Comparison of ENCODE assay signal across 14 mouse cellular contexts in genomic region chr5:121925751-121926542, GRCm38 (mm10).
DNase-seq lines count a peak whose midpoint lies in the region; ATAC-seq lines count a peak whose summit lies in the region.
"Had no signal": no experiment of that assay in that cellular context is flagged by ENCODE, and none has a peak within 500 bp of the region (broad histone marks: within the 10 kb centered on the region; RNA-seq: fewer than 3 reads in every experiment).

No protein-coding gene starts in this region.

- H3K27me3 ChIP-seq in forebrain, embryonic 15.5 days, result no peaks in the 10 kb centered on the region
- peaks cover 58% of the 10 kb centered on the region for H3K27me3 ChIP-seq in midbrain, embryonic 10.5 days (ENCODE audit: low read depth, poor library complexity, severe bottlenecking)
- H3K27me3 ChIP-seq in kidney, embryonic 14.5 days (ENCODE audit: control insufficient read depth, insufficient read depth, low read length), result peaks cover 10% of the 10 kb centered on the region

- no peaks in the 10 kb centered on the region for H3K9me3 ChIP-seq in forebrain, embryonic 15.5 days
- H3K9me3 ChIP-seq in midbrain, embryonic 10.5 days (replicated peaks), result no peaks in the 10 kb centered on the region
- no peaks in the 10 kb centered on the region for H3K9me3 ChIP-seq in kidney, embryonic 14.5 days (ENCODE audit: control insufficient read depth, low read length)
- H3K9me3 ChIP-seq: limb, embryonic 13.5 days had no signal

- H3K27ac ChIP-seq in forebrain, embryonic 15.5 days (replicated peaks), result peak overlapping the region; percentile 83
- peak overlapping the region; percentile 57 for H3K27ac ChIP-seq in midbrain, embryonic 10.5 days (replicated peaks)
- H3K27ac ChIP-seq in kidney, embryonic 14.5 days (ENCODE audit: low read depth, low read length), result no peak overlapping the region
- H3K27ac ChIP-seq: kidney, postnatal 0 days; limb, embryonic 13.5 days had no signal

- H3K4me2 ChIP-seq in forebrain, embryonic 15.5 days (replicated peaks), result peak overlapping the region; percentile 52
- H3K4me2 ChIP-seq in kidney, embryonic 14.5 days (replicated peaks; ENCODE audit: low read depth, low read length), result no peak overlapping the region
- H3K4me2 ChIP-seq: limb, embryonic 13.5 days had no signal

- DNase-seq in right cerebral cortex, adult 2 months (ENCODE audit: low spot score in 2 of 2), result peak; percentile 31 to 43
- DNase-seq in right cerebral cortex, postnatal 10 days (ENCODE audit: low spot score in 2 of 2), result no peak
- peak; percentile 35 for DNase-seq in midbrain, embryonic 10.5 days (ENCODE audit: low spot score)
- no peak for DNase-seq in frontal cortex, postnatal 36 days (ENCODE audit: low spot score in 2 of 2)
- DNase-seq in Muller cell, postnatal 12 days (ENCODE audit: inconsistent ontology term), result no peak
- DNase-seq: adrenal gland, postnatal 25 days; cerebellum, adult 11-12 months; layer of hippocampus, postnatal 36 days; lung, adult 18-20 months had no signal

- peak overlapping the region; percentile 39 for H3K9ac ChIP-seq in forebrain, embryonic 15.5 days (replicated peaks)
- no peak overlapping the region for H3K9ac ChIP-seq in kidney, embryonic 14.5 days (ENCODE audit: low read depth, low read length)
- H3K9ac ChIP-seq: limb, embryonic 13.5 days had no signal

- H3K36me3 ChIP-seq in forebrain, embryonic 15.5 days, result no peaks in the 10 kb centered on the region
- no peaks in the 10 kb centered on the region for H3K36me3 ChIP-seq in midbrain, embryonic 10.5 days
- no peaks in the 10 kb centered on the region for H3K36me3 ChIP-seq in kidney, embryonic 14.5 days (ENCODE audit: control insufficient read depth, insufficient read depth, low read length)
- H3K36me3 ChIP-seq: limb, embryonic 13.5 days had no signal

- ATAC-seq in forebrain, embryonic 15.5 days (replicated peaks), result no peak; the same call in 1 of the 2 replicates
- no peak for ATAC-seq in kidney, embryonic 14.5 days (ENCODE audit: low FRiP score, low TSS enrichment)
- ATAC-seq: CD4-positive, CD25-positive, alpha-beta regulatory T cell, adult 4 months had no signal

- H3K4me3 ChIP-seq in forebrain, embryonic 15.5 days, result peak overlapping the region; percentile 19
- H3K4me3 ChIP-seq in midbrain, embryonic 10.5 days, result peak overlapping the region; percentile 45
- no peak overlapping the region for H3K4me3 ChIP-seq in kidney, embryonic 14.5 days (ENCODE audit: low read length)
- H3K4me3 ChIP-seq: limb, embryonic 13.5 days had no signal

- peaks cover 59% of the 10 kb centered on the region for H3K4me1 ChIP-seq in forebrain, embryonic 15.5 days
- peaks cover 48% of the 10 kb centered on the region for H3K4me1 ChIP-seq in midbrain, embryonic 10.5 days
- no peaks in the 10 kb centered on the region for H3K4me1 ChIP-seq in kidney, embryonic 14.5 days (ENCODE audit: control insufficient read depth, insufficient read depth, low read length)

- 5% methylated on average over 28 of the region's 28 CpGs for WGBS in forebrain, embryonic 15.5 days
- WGBS in midbrain, embryonic 10.5 days, result 17% methylated on average over 28 of the region's 28 CpGs
- 38% methylated on average over 28 of the region's 28 CpGs for WGBS in kidney, embryonic 14.5 days

Comparison
In these comparisons a context has a peak if more than half of its experiments do, and no peak if none do; other contexts are left out.
1. DNase-seq: peak in right cerebral cortex, adult 2 months (2 of 2) and midbrain, embryonic 10.5 days (single experiment); none in right cerebral cortex, postnatal 10 days (0 of 2), frontal cortex, postnatal 36 days (0 of 2) and Muller cell, postnatal 12 days (single experiment).